In genomic region chr17:69054029-69054428, GRCm38 (mm10) we compare ENCODE assay signal across 18 mouse cellular contexts.
"Had no signal": no experiment of that assay in that cellular context is flagged by ENCODE, and none has a peak within 500 bp of the region (broad histone marks: within the 10 kb centered on the region; RNA-seq: fewer than 3 reads in every experiment).

No protein-coding gene starts in this region.

- H3K27ac ChIP-seq: hindbrain, embryonic 13.5 days; intestine, embryonic 15.5 days; layer of hippocampus, adult 2 months; limb, embryonic 13.5 days; limb, embryonic 15.5 days; liver, embryonic 12.5 days; liver, embryonic 14.5 days had no signal

- H3K27me3 ChIP-seq: hindbrain, embryonic 13.5 days; intestine, embryonic 15.5 days; limb, embryonic 13.5 days; limb, embryonic 15.5 days; liver, embryonic 12.5 days had no signal

- H3K4me3 ChIP-seq: hindbrain, embryonic 13.5 days; intestine, embryonic 15.5 days; layer of hippocampus, adult 2 months; limb, embryonic 13.5 days; limb, embryonic 15.5 days; liver, embryonic 12.5 days had no signal

- H3K4me1 ChIP-seq: hindbrain, embryonic 13.5 days; intestine, embryonic 15.5 days; limb, embryonic 13.5 days; limb, embryonic 15.5 days; liver, embryonic 12.5 days had no signal

- DNase-seq: forebrain, postnatal 0 days; gastrocnemius, postnatal 14 days; gastrocnemius, postnatal 36 days; heart, adult 18-20 months; heart, postnatal 14 days; heart, postnatal 36 days; kidney, adult 18-20 months; kidney, adult 8-10 months; kidney, postnatal 10 days; kidney, postnatal 25 days; kidney, postnatal 4 days had no signal

- H3K9me3 ChIP-seq: hindbrain, embryonic 13.5 days; intestine, embryonic 15.5 days; limb, embryonic 13.5 days; limb, embryonic 15.5 days had no signal

- H3K36me3 ChIP-seq: hindbrain, embryonic 13.5 days; intestine, embryonic 15.5 days; limb, embryonic 13.5 days; limb, embryonic 15.5 days; liver, embryonic 12.5 days had no signal
